Mouse (Mus musculus) neural tube, embryonic 14.5 days (tissue): ENCODE results near the gene Fam219b. TPM values are rescaled to one million over a fixed set of nuclear protein-coding genes. Genes with fewer than 3 reads are reported as not detected.

ENCODE experiments used
- ATAC-seq: fragments of 200-750 bp; cut with Nextera tagmentation; 2 replicates; pipeline ENCODE4 v1.8.0; 2017; ENCODE audit warnings: low read depth, mild to moderate bottlenecking, moderate TSS enrichment, moderate library complexity
- H3K27ac ChIP-seq: fragments of 300-500 bp; sonication (generic); 2 replicates; pipeline ENCODE4 v1.5.1; 2014; ENCODE audit warnings: low read depth, mild to moderate bottlenecking, control low read depth, low read length, moderate library complexity, mixed read lengths
- H3K27me3 ChIP-seq: fragments of 300-500 bp; sonication (generic); 2 replicates; pipeline ENCODE4 v1.6.1; 2014; ENCODE audit warnings: low read length; ENCODE audit not compliant: control insufficient read depth, insufficient read depth
- H3K36me3 ChIP-seq: fragments of 300-500 bp; sonication (generic); 2 replicates; pipeline ENCODE4 v1.6.1; 2014; ENCODE audit warnings: low read length, mixed read lengths; ENCODE audit not compliant: control insufficient read depth, insufficient read depth
- H3K4me1 ChIP-seq: fragments of 300-500 bp; sonication (generic); 2 replicates; pipeline ENCODE4 v1.6.1; 2014; ENCODE audit warnings: low read length; ENCODE audit not compliant: control insufficient read depth, insufficient read depth
- H3K4me2 ChIP-seq: fragments of 300-500 bp; sonication (generic); 2 replicates; pipeline ENCODE4 v1.6.1; 2014; ENCODE audit warnings: mild to moderate bottlenecking, low read depth, low read length, control low read depth
- H3K4me3 ChIP-seq: fragments of 300-500 bp; sonication (generic); 2 replicates; pipeline ENCODE4 v1.5.1; 2014; ENCODE audit warnings: low read depth, low read length, control low read depth, mixed read lengths
- H3K9ac ChIP-seq: fragments of 300-500 bp; sonication (generic); replicated peaks from 2 replicates; pipeline ENCODE4 v1.6.1; 2014; ENCODE audit warnings: low read depth, mild to moderate bottlenecking, control low read depth, low read length, mixed read lengths
- H3K9me3 ChIP-seq: fragments of 300-500 bp; sonication (generic); 2 replicates; pipeline ENCODE4 v1.6.1; 2016; ENCODE audit warnings: low read length; ENCODE audit not compliant: control insufficient read depth
- WGBS: fragments of 180-500 bp; shearing (Covaris S2); extraction: QIAGEN DNeasy Blood & Tissue Kit; methylation state at CpG from one replicate; pipeline ENCODE4 v1.1.7; 2014; 5-methylcytosine and 5-hydroxymethylcytosine counted together
- polyA plus RNA-seq: library from polyadenylated mRNA; unstranded; fragments of >200 nt; fragmentation: Nextera tagmentation; extraction: Ambion mirVana; gene quantifications from 2 replicates; pipeline ENCODE4 v1.2.1, GENCODE M21; 2014

Gene Fam219b
- polyA plus RNA-seq, 1 experiment from 2014 or later, result 24.0 TPM

- Histone ChIP-seq H3K36me3 (no peaks in the 10 kb centered on the region), H3K4me3 (peak within 1 kb of the TSS; percentile 37), H3K27ac (peak within 1 kb of the TSS; percentile 3; the same call in 1 of the 2 replicates), H3K9me3 (no peaks in the 10 kb centered on the region), H3K4me1 (peaks cover 58% of the 10 kb centered on the region), H3K27me3 (peaks cover 12% of the 10 kb centered on the region; the same call in 1 of the 2 replicates), H3K9ac (peak within 1 kb of the TSS; percentile 18), H3K4me2 (peak within 1 kb of the TSS; percentile 89)
- WGBS, result under 1% methylated on average over 46 of the region's 46 CpGs
- 0 out of 2 replicates have a peak, but pooled peaks have one; percentile 21 for ATAC-seq
Observed at GRCm38 (mm10) chr9:57503622-57504380, 33.5 kb upstream of the Fam219b start, which contains the start of gene Rpp25. Gene Rpp25, plus strand, starts transcription at chr9:57504026.

GRCm38 (mm10) chr9:57504381-57504700 is 33.0 kb upstream of the Fam219b start:
- under 1% methylated on average over 34 of the region's 34 CpGs for WGBS
- H3K9me3 ChIP-seq, result no peaks in the 10 kb centered on the region
- H3K27me3 ChIP-seq, result peaks cover 12% of the 10 kb centered on the region; the same call in 1 of the 2 replicates
- H3K27ac ChIP-seq, result no peak overlapping the region; the same call in 1 of the 2 replicates
- H3K36me3 ChIP-seq, result no peaks in the 10 kb centered on the region
- peak overlapping the region; percentile 89 for H3K4me2 ChIP-seq
- peak overlapping the region; percentile 37 for H3K4me3 ChIP-seq
- ATAC-seq, result peak; percentile 73
- H3K4me1 ChIP-seq, result peaks cover 57% of the 10 kb centered on the region
- H3K9ac ChIP-seq, result peak overlapping the region; percentile 18; the same call in 1 of the 2 replicates

GRCm38 (mm10) chr9:57504891-57505290 is 32.4 kb upstream of the Fam219b start:
- ATAC-seq, result no peak
- Histone ChIP-seq H3K4me3 (no peak overlapping the region; the same call in 1 of the 2 replicates), H3K27ac (peak overlapping the region; percentile 75; the same call in 1 of the 2 replicates), H3K9me3 (no peaks in the 10 kb centered on the region), H3K4me2 (peak overlapping the region; percentile 89), H3K36me3 (no peaks in the 10 kb centered on the region), H3K9ac (no peak overlapping the region), H3K4me1 (peaks cover 57% of the 10 kb centered on the region), H3K27me3 (peaks cover 12% of the 10 kb centered on the region; the same call in 1 of the 2 replicates)
- WGBS, result 49% methylated on average over 10 of the region's 10 CpGs

- peak; percentile 80; the same call in 1 of the 2 replicates for ATAC-seq
- Histone ChIP-seq H3K9me3 (no peaks in the 10 kb centered on the region), H3K4me2 (peak overlapping the region; percentile 89), H3K36me3 (no peaks in the 10 kb centered on the region), H3K9ac (peak overlapping the region; percentile 41; the same call in 1 of the 2 replicates), H3K27ac (peak overlapping the region; percentile 75), H3K27me3 (peaks cover 10% of the 10 kb centered on the region; the same call in 1 of the 2 replicates), H3K4me3 (no peak overlapping the region), H3K4me1 (peaks cover 54% of the 10 kb centered on the region)
- 4% methylated on average over 8 of the region's 8 CpGs for WGBS
Observed at GRCm38 (mm10) chr9:57505700-57506099, 31.6 kb upstream of the Fam219b start.

GRCm38 (mm10) chr9:57510577-57510976 is 26.8 kb upstream of the Fam219b start:
- Histone ChIP-seq H3K27me3 (no peaks in the 10 kb centered on the region), H3K27ac (no peak overlapping the region), H3K9me3 (no peaks in the 10 kb centered on the region), H3K4me2 (no peak overlapping the region), H3K4me3 (no peak overlapping the region), H3K4me1 (peaks cover 7% of the 10 kb centered on the region; the same call in 1 of the 2 replicates), H3K9ac (no peak overlapping the region), H3K36me3 (no peaks in the 10 kb centered on the region)
- no peak for ATAC-seq
- WGBS, result 61% methylated on average over 2 of the region's 2 CpGs

- Histone ChIP-seq H3K27ac (no peak overlapping the region), H3K27me3 (no peaks in the 10 kb centered on the region), H3K4me1 (peaks cover 5% of the 10 kb centered on the region), H3K9ac (no peak overlapping the region), H3K4me2 (no peak overlapping the region), H3K9me3 (no peaks in the 10 kb centered on the region), H3K4me3 (no peak overlapping the region), H3K36me3 (no peaks in the 10 kb centered on the region)
- 12% methylated on average over 3 of the region's 3 CpGs for WGBS
- ATAC-seq, result no peak
Observed at GRCm38 (mm10) chr9:57517113-57517512, 20.2 kb upstream of the Fam219b start.

GRCm38 (mm10) chr9:57520375-57521055 is 16.8 kb upstream of the Fam219b start:
- Histone ChIP-seq H3K9me3 (no peaks in the 10 kb centered on the region), H3K36me3 (no peaks in the 10 kb centered on the region), H3K4me1 (peaks cover 19% of the 10 kb centered on the region), H3K27me3 (no peaks in the 10 kb centered on the region), H3K9ac (peak overlapping the region; percentile 99), H3K4me3 (peak overlapping the region; percentile 92), H3K4me2 (peak overlapping the region; percentile 86), H3K27ac (peak overlapping the region; percentile 95)
- 28% methylated on average over 16 of the region's 16 CpGs for WGBS
- peak; percentile 36; the same call in 1 of the 2 replicates for ATAC-seq

- Histone ChIP-seq H3K36me3 (no peaks in the 10 kb centered on the region), H3K27ac (peak within 1 kb of the TSS; percentile 95), H3K4me1 (peaks cover 19% of the 10 kb centered on the region), H3K4me2 (peak within 1 kb of the TSS; percentile 86), H3K9ac (peak within 1 kb of the TSS; percentile 99), H3K9me3 (no peaks in the 10 kb centered on the region), H3K27me3 (no peaks in the 10 kb centered on the region), H3K4me3 (peak within 1 kb of the TSS; percentile 92)
- peak; percentile 94 for ATAC-seq
- WGBS, result under 1% methylated on average over 86 of the region's 95 CpGs
Observed at GRCm38 (mm10) chr9:57521056-57521911, 16.0 kb upstream of the Fam219b start, which contains the start of gene Cox5a. Gene Cox5a, plus strand, starts transcription at chr9:57521274.
